Mouse (Mus musculus) layer of hippocampus, adult 18-20 months (tissue): Measurements from ENCODE around the gene Ythdc1. TPM values are rescaled to one million over a fixed set of nuclear protein-coding genes. Genes with fewer than 3 reads are reported as not detected.
"Not testable (repeated sequence)": the region's sequence is repeated elsewhere in the genome, so short reads cannot be mapped to it uniquely, and the experiment has no call there.

Experiments
- DNase-seq, 2 experiments: peaks; one replicate each; pipeline ENCODE4 v3.0.0; 2022; ENCODE audit warnings: low spot score in 2 of 2
- long read RNA-seq: library from polyadenylated mRNA; stranded (forward); transcript quantifications from one replicate; pipeline ENCODE4 v2.0.0, GENCODE M21; 2021
- total RNA-seq, 2 experiments: library from RNA; stranded (reverse); gene quantifications; 2 replicates each; pipeline ENCODE4 v1.2.3; 2021

The Ythdc1 gene
- 10 to 100 TPM; 60.8 to 62.9 TPM for total RNA-seq
- long read RNA-seq, transcript Ythdc1-201 (17 exons, 2,960 nt): minor isoform, 10 of 69 reads
- long read RNA-seq, transcript Ythdc1-202 (16 exons, 3,222 nt): minor isoform, 9 of 69 reads
- long read RNA-seq, transcript Ythdc1-203 (17 exons, 3,269 nt): major isoform, 12 of 69 reads
- long read RNA-seq, partial matches to known transcripts: 17 of 69 reads
- long read RNA-seq, other reads (novel, unspliced or antisense): 21 of 69 reads

GRCm38 (mm10) chr5:86803962-86804940, at the start of gene Ythdc1:
Ythdc1 (plus strand) TSS chr5:86804221.
- peak; percentile 93 to 97 for DNase-seq

- no peak for DNase-seq
Observed at GRCm38 (mm10) chr5:86769015-86769658, 34.9 kb upstream of the Ythdc1 start.

DNA sequence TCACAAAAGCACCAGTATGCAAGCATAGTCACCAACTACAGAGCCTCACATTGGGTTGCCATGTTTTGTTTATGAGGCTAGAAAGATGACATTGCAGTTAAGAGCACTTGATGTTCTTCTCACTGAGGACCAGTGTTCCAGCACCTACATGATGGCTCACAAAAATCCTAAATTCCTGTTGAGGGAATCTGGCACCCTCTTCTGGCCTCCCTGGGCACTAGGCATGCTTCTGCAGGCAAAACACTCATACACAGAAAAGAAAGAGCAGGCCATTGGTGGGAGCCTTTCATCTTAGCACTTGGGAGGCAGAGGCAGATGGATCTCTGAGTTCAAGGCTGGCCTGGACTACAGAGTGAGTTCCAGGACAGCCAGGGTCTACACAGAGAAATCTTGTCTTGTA, 33.0 kb upstream of the Ythdc1 start:
- no peak for DNase-seq

- DNase-seq: no peak
Observed at GRCm38 (mm10) chr5:86776941-86777340, 27.1 kb upstream of the Ythdc1 start.

DNA sequence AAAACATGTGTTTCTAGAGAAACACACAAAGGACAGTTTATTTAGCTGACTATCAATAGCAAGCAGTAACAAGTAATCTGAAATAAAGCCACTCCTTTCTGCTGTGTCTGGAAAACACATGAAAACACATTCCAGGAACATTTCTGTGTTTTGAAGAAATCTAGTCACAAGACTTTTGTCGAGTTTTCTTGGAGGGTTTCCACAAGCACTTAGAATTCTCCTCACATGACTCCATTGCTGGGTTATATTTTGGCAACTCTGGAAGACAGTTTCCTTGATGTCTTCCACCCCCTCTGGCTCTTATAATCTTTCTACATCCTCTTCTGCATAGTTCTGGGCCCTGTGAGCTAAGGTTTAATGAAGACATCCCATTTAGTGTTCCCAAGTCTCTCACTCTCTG, 25.6 kb upstream of the Ythdc1 start:
- no peak for DNase-seq

DNA sequence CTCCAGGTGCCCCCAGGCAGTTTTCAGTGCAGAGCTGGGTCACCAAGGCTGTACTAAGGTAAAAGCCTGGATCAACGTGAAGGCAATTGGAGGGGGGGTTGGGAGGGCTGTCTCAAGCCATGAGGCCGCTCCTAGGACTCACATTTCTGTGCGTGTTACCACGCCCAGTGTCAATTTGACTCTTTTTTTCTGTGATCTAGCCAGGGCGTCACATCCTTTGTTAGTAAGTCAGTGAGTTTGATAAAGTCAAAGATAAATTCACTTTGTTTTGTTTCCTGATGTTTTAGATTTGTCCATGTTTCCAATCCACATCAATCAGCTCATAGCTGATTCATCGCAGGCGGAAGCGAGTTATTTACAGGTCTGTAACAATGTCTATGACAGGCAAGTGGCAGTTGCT, 21.0 kb upstream of the Ythdc1 start:
- DNase-seq: no peak

- DNase-seq: no peak
Observed at GRCm38 (mm10) chr5:86784205-86784604, 19.8 kb upstream of the Ythdc1 start.

GRCm38 (mm10) chr5:86786798-86787197, 17.2 kb upstream of the Ythdc1 start:
- no peak for DNase-seq

DNA sequence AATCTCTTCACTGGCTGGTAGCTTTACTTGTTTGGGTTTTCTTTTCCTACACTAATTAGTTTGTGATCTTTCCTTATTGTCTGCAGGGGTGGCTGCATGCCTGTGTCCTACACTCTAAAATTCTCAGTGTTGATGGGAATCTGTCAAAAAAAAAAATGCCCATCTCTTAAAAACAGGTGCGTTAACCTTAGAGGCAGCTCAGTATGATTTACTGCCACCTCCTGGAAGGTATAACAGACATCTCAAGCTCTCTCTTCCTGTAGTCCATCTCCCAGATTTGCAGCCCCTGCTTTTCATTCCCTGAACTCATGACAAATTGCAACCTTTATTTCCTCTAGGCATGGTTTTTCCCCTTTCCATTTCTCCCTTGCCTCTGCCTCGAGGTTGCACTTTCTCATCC, 14.1 kb upstream of the Ythdc1 start:
- DNase-seq: no peak

GRCm38 (mm10) chr5:86792249-86792648, 11.8 kb upstream of the Ythdc1 start:
- DNase-seq: no peak

DNA sequence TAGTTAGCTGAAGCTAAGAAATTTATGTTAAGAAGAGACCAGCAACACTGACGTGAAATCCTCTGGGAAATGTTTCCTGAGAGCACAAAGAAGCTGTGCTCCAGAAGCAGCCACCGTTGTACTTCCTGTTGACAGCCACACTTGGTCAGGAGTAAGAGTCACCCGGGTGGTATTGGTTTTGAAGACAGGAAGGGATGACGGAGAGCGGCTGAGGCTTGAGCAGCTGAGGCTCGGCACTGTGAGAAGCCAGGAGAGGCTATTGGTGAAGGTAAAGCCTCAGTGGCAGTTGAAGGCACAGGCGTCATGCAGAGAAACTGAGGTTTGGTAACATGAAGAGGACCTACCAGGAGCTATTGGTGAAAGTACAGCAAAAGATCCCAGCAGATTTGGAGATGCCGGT, 11.2 kb upstream of the Ythdc1 start:
- no peak for DNase-seq

- DNase-seq: no peak
Observed at GRCm38 (mm10) chr5:86816795-86817194, 12.8 kb downstream of the Ythdc1 start.

DNA sequence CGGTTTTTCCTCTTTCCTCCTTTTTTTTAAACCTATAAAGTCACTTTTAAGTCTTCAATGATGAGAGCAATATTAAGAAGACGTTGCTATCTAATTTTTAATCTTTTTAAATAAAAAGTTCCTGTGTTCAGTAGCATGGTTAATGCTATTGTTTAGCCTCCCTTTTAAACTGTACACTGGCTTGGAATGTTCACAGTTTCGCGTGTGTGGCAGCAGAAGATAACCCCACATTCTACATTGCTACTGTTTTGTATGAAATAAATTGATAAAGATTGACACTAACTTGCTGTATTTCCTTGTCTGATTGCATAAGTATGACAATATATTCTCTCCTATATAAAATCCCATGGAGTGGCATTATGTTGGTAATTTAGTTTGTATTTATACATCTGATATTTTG, 32.4 kb downstream of the Ythdc1 start:
- not testable (repeated sequence) for DNase-seq

GRCm38 (mm10) chr5:86838110-86838509, 34.1 kb downstream of the Ythdc1 start:
- no peak for DNase-seq

GRCm38 (mm10) chr5:86839472-86839871, 35.5 kb downstream of the Ythdc1 start:
- no peak for DNase-seq

DNA sequence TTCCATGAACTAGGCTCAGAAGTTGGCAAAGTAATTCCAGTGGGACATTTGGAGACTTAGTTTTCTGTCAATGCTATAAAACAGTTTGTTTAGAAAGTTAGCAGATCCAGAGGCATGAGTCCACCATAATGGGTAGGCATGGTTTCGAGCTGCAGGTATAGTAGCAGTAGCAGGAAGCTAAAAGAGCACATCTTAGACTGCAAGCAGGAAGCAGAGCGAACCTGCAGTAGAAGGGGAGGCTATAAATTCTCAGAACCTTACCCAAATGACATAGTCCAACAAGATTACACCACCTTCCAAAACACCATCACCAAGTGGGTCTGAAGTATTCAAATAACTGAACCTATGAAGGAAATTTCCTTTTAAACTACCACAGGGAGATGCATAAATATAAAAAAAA, 36.2 kb downstream of the Ythdc1 start:
- DNase-seq: no peak

GRCm38 (mm10) chr5:86841261-86841660, 37.2 kb downstream of the Ythdc1 start:
- DNase-seq: not testable (repeated sequence)

DNA sequence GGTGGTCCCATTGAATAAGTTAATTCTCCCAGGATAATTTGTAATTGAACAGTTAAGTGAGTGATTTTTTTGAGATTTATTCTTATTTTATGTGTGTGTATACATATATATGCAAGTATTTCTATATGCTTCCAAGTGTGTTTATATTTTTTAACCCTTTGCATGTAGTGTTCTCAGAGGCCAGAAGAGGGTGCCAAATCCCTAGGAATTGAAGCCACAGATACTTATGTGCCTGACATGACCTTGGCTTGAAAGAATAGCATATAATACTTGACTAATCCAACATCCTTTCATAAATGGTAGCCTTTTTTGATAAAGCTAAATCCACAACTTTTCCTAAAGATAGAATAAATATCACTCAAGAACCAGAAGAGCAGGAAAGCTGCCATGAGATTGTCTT, 46.1 kb downstream of the Ythdc1 start:
- DNase-seq: peak in 1 of 2 experiments; percentile 36

DNA sequence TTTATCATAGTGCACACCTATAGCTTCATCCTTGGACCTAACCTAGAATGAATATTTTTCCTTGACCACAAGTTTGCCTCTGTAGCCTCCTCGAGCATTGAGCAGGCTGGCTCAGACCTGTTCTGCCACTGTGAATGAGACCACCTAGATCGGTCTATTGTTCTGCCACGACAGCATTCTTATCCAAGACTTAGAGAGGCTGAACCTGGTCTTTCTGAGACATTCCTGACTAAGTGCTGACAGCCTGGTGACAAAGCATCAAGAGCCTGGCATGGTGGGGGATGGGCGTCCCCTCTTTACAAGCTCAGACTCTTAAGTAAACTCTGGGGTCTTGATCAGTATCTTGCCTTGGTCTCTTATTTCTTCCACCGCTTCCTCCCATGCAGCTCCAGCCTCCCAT, 47.6 kb downstream of the Ythdc1 start:
- DNase-seq: no peak

DNA sequence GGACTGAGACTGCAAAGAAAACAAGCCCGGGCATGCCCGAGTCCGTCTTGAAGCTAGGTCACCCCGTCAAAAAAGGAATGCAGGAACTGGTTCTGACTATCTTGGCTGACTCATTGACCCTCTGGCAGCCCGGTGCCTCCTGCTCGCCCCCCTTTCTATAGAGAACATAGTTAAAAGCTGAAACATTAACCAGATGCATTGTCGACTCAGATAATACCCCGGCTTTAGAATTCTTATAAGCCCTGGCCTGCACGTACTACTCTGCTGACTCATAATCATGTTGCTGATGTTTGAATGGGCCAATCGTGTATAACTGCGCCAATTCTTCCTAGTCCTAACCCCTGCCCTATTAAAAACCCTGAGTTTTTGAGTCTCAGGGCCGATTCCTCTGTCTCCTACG, 52.5 kb downstream of the Ythdc1 start:
- DNase-seq: not testable (repeated sequence)

DNA sequence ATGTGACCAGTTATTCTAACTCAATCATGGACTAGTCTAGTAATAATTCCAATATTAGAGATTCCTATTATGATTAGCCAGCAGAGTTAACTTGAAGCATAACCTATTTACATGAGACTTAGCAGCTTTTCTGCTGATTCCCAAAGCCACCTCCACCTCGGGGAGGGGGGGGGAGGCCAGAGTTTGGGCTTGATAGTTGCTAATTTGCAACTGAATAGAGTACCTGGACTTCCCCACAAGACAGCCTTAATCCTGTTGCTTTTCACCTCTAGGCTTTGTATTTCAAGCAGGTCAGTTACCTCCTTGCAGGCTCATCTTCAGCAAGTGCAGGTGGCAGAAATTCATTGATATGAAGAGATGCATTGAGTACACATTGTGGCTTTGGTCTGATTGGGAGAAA, 53.7 kb downstream of the Ythdc1 start:
- DNase-seq: no peak

DNA sequence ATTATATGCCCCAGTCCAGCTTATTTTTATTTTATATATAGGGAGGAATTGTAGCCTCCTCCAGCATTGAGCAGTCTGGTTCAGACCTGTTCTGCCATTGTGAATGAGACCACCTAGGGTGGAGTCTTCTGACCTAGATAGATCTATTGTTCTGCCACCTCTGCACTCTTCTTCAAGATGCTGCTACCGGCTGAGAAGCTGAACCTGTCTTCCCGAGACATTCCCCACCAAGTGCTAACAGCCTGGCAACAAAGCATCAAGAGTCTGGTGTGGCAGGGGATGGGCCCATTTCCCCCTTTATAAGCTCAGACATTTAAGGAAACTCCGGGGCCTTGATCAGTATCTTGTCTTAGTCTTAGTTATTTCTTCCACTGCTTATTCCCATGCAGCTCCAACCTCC, 54.3 kb downstream of the Ythdc1 start:
- DNase-seq: no peak
